Mouse (Mus musculus): ENCODE data around the gene Rbbp9. TPM values are rescaled to one million over a fixed set of nuclear protein-coding genes. Genes with fewer than 3 reads are reported as not detected.

Rbbp9 gene
- polyA plus RNA-seq, 1 experiment from 2014 or later: 58.8 TPM

- peak overlapping the region; percentile 88 for H3K27ac ChIP-seq (ENCODE audit: low read depth)
- H3K27me3 ChIP-seq (replicated peaks; ENCODE audit: control insufficient read depth, insufficient read depth, low read length): no peaks in the 10 kb centered on the region
- no peak for DNase-seq (ENCODE audit: low spot score)
- 4% methylated on average over 14 of the region's 14 CpGs for WGBS
- H3K9me3 ChIP-seq (ENCODE audit: control insufficient read depth, low read length): no peaks in the 10 kb centered on the region
- peak overlapping the region; percentile 64 for H3K4me2 ChIP-seq (ENCODE audit: low read length)
- peak overlapping the region; percentile 55 for H3K4me3 ChIP-seq (ENCODE audit: low read depth, low read length)
- peaks cover 13% of the 10 kb centered on the region for H3K36me3 ChIP-seq (ENCODE audit: control insufficient read depth, insufficient read depth, low read length)
- peaks cover 8% of the 10 kb centered on the region; the same call in 1 of the 2 replicates for H3K4me1 ChIP-seq (replicated peaks; ENCODE audit: control insufficient read depth, insufficient read depth, low read length)
- H3K9ac ChIP-seq (ENCODE audit: low read length): peak overlapping the region; percentile 49
- ATAC-seq (replicated peaks; ENCODE audit: low FRiP score, low TSS enrichment, low read depth): peak; percentile 20; the same call in 1 of the 2 replicates
Measured at GRCm38 (mm10) chr2:144555286-144555819, 4.7 kb upstream of the Rbbp9 start.

- no peak overlapping the region for H3K27ac ChIP-seq (ENCODE audit: low read depth)
- H3K4me1 ChIP-seq (replicated peaks; ENCODE audit: control insufficient read depth, insufficient read depth, low read length): peaks cover 11% of the 10 kb centered on the region; the same call in 1 of the 2 replicates
- no peak overlapping the region for H3K9ac ChIP-seq (ENCODE audit: low read length)
- no peaks in the 10 kb centered on the region for H3K36me3 ChIP-seq (ENCODE audit: control insufficient read depth, insufficient read depth, low read length)
- whole genome bisulfite sequencing: 89% methylated on average over 3 of the region's 3 CpGs
- H3K27me3 ChIP-seq (replicated peaks; ENCODE audit: control insufficient read depth, insufficient read depth, low read length): no peaks in the 10 kb centered on the region
- no peak for DNase-seq (ENCODE audit: low spot score)
- ATAC-seq (replicated peaks; ENCODE audit: low FRiP score, low TSS enrichment, low read depth): no peak
- no peaks in the 10 kb centered on the region for H3K9me3 ChIP-seq (ENCODE audit: control insufficient read depth, low read length)
- H3K4me2 ChIP-seq (ENCODE audit: low read length): no peak overlapping the region
- no peak overlapping the region for H3K4me3 ChIP-seq (ENCODE audit: low read depth, low read length)
Measured at GRCm38 (mm10) chr2:144553905-144554304, 3.2 kb upstream of the Rbbp9 start.

- no peak for DNase-seq (ENCODE audit: low spot score)
- Histone ChIP-seq H3K4me3 (ENCODE audit: low read depth, low read length) (no peak overlapping the region), H3K4me2 (ENCODE audit: low read length) (no peak overlapping the region), H3K36me3 (ENCODE audit: control insufficient read depth, insufficient read depth, low read length) (peaks cover 52% of the 10 kb centered on the region), H3K27ac (ENCODE audit: low read depth) (no peak overlapping the region), H3K9ac (ENCODE audit: low read length) (no peak overlapping the region), H3K9me3 (ENCODE audit: control insufficient read depth, low read length) (no peaks in the 10 kb centered on the region), H3K27me3 (replicated peaks; ENCODE audit: control insufficient read depth, insufficient read depth, low read length) (no peaks in the 10 kb centered on the region), H3K4me1 (replicated peaks; ENCODE audit: control insufficient read depth, insufficient read depth, low read length) (0 out of 2 replicates have a peak, but pooled peaks cover 3% of the 10 kb centered on the region)
- ATAC-seq (replicated peaks; ENCODE audit: low FRiP score, low TSS enrichment, low read depth): no peak
- WGBS: 74% methylated on average over 4 of the region's 4 CpGs
Measured at GRCm38 (mm10) chr2:144547559-144547958, 3.1 kb downstream of the Rbbp9 start.

GRCm38 (mm10) chr2:144545481-144545880, 5.2 kb downstream of the Rbbp9 start:
- DNase-seq (ENCODE audit: low spot score) (no peak), ATAC-seq (replicated peaks; ENCODE audit: low FRiP score, low TSS enrichment, low read depth) (no peak)
- H3K4me3 ChIP-seq (ENCODE audit: low read depth, low read length): no peak overlapping the region
- 0 out of 2 replicates have a peak, but pooled peaks cover 3% of the 10 kb centered on the region for H3K4me1 ChIP-seq (replicated peaks; ENCODE audit: control insufficient read depth, insufficient read depth, low read length)
- H3K36me3 ChIP-seq (ENCODE audit: control insufficient read depth, insufficient read depth, low read length): peaks cover 71% of the 10 kb centered on the region
- no peak overlapping the region for H3K9ac ChIP-seq (ENCODE audit: low read length)
- WGBS: 24% methylated on average over 1 of the region's 1 CpGs
- H3K4me2 ChIP-seq (ENCODE audit: low read length): no peak overlapping the region
- no peak overlapping the region for H3K27ac ChIP-seq (ENCODE audit: low read depth)
- H3K27me3 ChIP-seq (replicated peaks; ENCODE audit: control insufficient read depth, insufficient read depth, low read length): no peaks in the 10 kb centered on the region
- no peaks in the 10 kb centered on the region for H3K9me3 ChIP-seq (ENCODE audit: control insufficient read depth, low read length)

- no peak for ATAC-seq (replicated peaks; ENCODE audit: low FRiP score, low TSS enrichment, low read depth)
- WGBS: 92% methylated on average over 2 of the region's 2 CpGs
Measured at GRCm38 (mm10) chr2:144545061-144545460, 5.6 kb downstream of the Rbbp9 start.

GRCm38 (mm10) chr2:144544630-144545029, 6.0 kb downstream of the Rbbp9 start:
- H3K9ac ChIP-seq (ENCODE audit: low read length): no peak overlapping the region
- H3K36me3 ChIP-seq (ENCODE audit: control insufficient read depth, insufficient read depth, low read length): peaks cover 79% of the 10 kb centered on the region
- no peak overlapping the region for H3K27ac ChIP-seq (ENCODE audit: low read depth)
- no peak for ATAC-seq (replicated peaks; ENCODE audit: low FRiP score, low TSS enrichment, low read depth)
- H3K4me1 ChIP-seq (replicated peaks; ENCODE audit: control insufficient read depth, insufficient read depth, low read length): no peaks in the 10 kb centered on the region
- no peak overlapping the region for H3K4me2 ChIP-seq (ENCODE audit: low read length)
- no peak overlapping the region for H3K4me3 ChIP-seq (ENCODE audit: low read depth, low read length)
- H3K27me3 ChIP-seq (replicated peaks; ENCODE audit: control insufficient read depth, insufficient read depth, low read length): no peaks in the 10 kb centered on the region
- H3K9me3 ChIP-seq (ENCODE audit: control insufficient read depth, low read length): no peaks in the 10 kb centered on the region
- 82% methylated on average over 6 of the region's 6 CpGs for WGBS
- DNase-seq (ENCODE audit: low spot score): no peak

More at GRCm38 (mm10) chr2:144545061-144545460, 5.6 kb downstream of the Rbbp9 start:
- Histone ChIP-seq H3K4me2 (ENCODE audit: low read length) (no peak overlapping the region), H3K4me3 (ENCODE audit: low read depth, low read length) (no peak overlapping the region), H3K27ac (ENCODE audit: low read depth) (no peak overlapping the region), H3K9me3 (ENCODE audit: control insufficient read depth, low read length) (no peaks in the 10 kb centered on the region), H3K36me3 (ENCODE audit: control insufficient read depth, insufficient read depth, low read length) (peaks cover 75% of the 10 kb centered on the region), H3K9ac (ENCODE audit: low read length) (no peak overlapping the region), H3K4me1 (replicated peaks; ENCODE audit: control insufficient read depth, insufficient read depth, low read length) (0 out of 2 replicates have a peak, but pooled peaks cover 3% of the 10 kb centered on the region), H3K27me3 (replicated peaks; ENCODE audit: control insufficient read depth, insufficient read depth, low read length) (no peaks in the 10 kb centered on the region)
- DNase-seq (ENCODE audit: low spot score): no peak

GRCm38 (mm10) chr2:144543670-144544069, 7.0 kb downstream of the Rbbp9 start:
- no peak overlapping the region for H3K4me2 ChIP-seq (ENCODE audit: low read length)
- no peak for ATAC-seq (replicated peaks; ENCODE audit: low FRiP score, low TSS enrichment, low read depth)
- H3K9ac ChIP-seq (ENCODE audit: low read length): no peak overlapping the region
- DNase-seq (ENCODE audit: low spot score): no peak
- peaks cover 88% of the 10 kb centered on the region for H3K36me3 ChIP-seq (ENCODE audit: control insufficient read depth, insufficient read depth, low read length)
- no peak overlapping the region for H3K27ac ChIP-seq (ENCODE audit: low read depth)
- WGBS: 88% methylated on average over 6 of the region's 6 CpGs
- H3K9me3 ChIP-seq (ENCODE audit: control insufficient read depth, low read length): no peaks in the 10 kb centered on the region
- H3K27me3 ChIP-seq (replicated peaks; ENCODE audit: control insufficient read depth, insufficient read depth, low read length): no peaks in the 10 kb centered on the region
- H3K4me1 ChIP-seq (replicated peaks; ENCODE audit: control insufficient read depth, insufficient read depth, low read length): no peaks in the 10 kb centered on the region
- no peak overlapping the region for H3K4me3 ChIP-seq (ENCODE audit: low read depth, low read length)

GRCm38 (mm10) chr2:144541246-144541645, 9.4 kb downstream of the Rbbp9 start:
- no peak for ATAC-seq (replicated peaks; ENCODE audit: low FRiP score, low TSS enrichment, low read depth)
- H3K4me2 ChIP-seq (ENCODE audit: low read length): no peak overlapping the region
- peaks cover 92% of the 10 kb centered on the region for H3K36me3 ChIP-seq (ENCODE audit: control insufficient read depth, insufficient read depth, low read length)
- WGBS: 86% methylated on average over 4 of the region's 4 CpGs
- no peaks in the 10 kb centered on the region for H3K9me3 ChIP-seq (ENCODE audit: control insufficient read depth, low read length)
- H3K9ac ChIP-seq (ENCODE audit: low read length): no peak overlapping the region
- H3K4me3 ChIP-seq (ENCODE audit: low read depth, low read length): no peak overlapping the region
- no peak for DNase-seq (ENCODE audit: low spot score)
- no peaks in the 10 kb centered on the region for H3K4me1 ChIP-seq (replicated peaks; ENCODE audit: control insufficient read depth, insufficient read depth, low read length)
- no peaks in the 10 kb centered on the region for H3K27me3 ChIP-seq (replicated peaks; ENCODE audit: control insufficient read depth, insufficient read depth, low read length)
- no peak overlapping the region for H3K27ac ChIP-seq (ENCODE audit: low read depth)

GRCm38 (mm10) chr2:144537123-144537522, 13.5 kb downstream of the Rbbp9 start:
- Histone ChIP-seq H3K27ac (ENCODE audit: low read depth) (no peak overlapping the region), H3K9ac (ENCODE audit: low read length) (no peak overlapping the region), H3K4me2 (ENCODE audit: low read length) (no peak overlapping the region), H3K36me3 (ENCODE audit: control insufficient read depth, insufficient read depth, low read length) (peaks cover 98% of the 10 kb centered on the region), H3K27me3 (replicated peaks; ENCODE audit: control insufficient read depth, insufficient read depth, low read length) (no peaks in the 10 kb centered on the region), H3K4me1 (replicated peaks; ENCODE audit: control insufficient read depth, insufficient read depth, low read length) (no peaks in the 10 kb centered on the region), H3K9me3 (ENCODE audit: control insufficient read depth, low read length) (no peaks in the 10 kb centered on the region), H3K4me3 (ENCODE audit: low read depth, low read length) (no peak overlapping the region)
- no peak for DNase-seq (ENCODE audit: low spot score)
- no peak for ATAC-seq (replicated peaks; ENCODE audit: low FRiP score, low TSS enrichment, low read depth)
- 95% methylated on average over 7 of the region's 7 CpGs for WGBS

Data from intestine, embryonic 14.5 days (tissue).